Mouse (Mus musculus): Measurements from ENCODE around the gene Inafm2.

The Inafm2 gene

DNA sequence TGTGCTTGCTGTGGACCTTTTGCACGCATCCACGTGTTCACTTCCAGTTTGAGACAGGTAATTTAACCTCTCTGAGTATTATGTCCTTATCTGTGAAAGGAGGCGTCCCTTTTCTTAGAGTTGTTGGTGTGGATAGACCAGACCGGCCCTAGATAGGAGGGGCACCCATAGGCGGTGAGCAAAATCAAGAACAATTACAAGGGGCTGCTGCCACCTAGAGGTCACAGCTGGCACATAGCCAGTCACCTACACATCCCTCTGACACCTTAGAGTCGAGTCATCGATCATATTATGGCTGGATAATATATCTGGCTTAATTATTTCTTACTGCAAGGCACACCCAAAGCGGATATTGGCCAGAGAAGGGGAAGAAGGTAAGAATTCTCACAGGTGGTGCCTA is 14.3 kb downstream of the Inafm2 start:
- DNase-seq: peak; percentile 79 to 85

DNA sequence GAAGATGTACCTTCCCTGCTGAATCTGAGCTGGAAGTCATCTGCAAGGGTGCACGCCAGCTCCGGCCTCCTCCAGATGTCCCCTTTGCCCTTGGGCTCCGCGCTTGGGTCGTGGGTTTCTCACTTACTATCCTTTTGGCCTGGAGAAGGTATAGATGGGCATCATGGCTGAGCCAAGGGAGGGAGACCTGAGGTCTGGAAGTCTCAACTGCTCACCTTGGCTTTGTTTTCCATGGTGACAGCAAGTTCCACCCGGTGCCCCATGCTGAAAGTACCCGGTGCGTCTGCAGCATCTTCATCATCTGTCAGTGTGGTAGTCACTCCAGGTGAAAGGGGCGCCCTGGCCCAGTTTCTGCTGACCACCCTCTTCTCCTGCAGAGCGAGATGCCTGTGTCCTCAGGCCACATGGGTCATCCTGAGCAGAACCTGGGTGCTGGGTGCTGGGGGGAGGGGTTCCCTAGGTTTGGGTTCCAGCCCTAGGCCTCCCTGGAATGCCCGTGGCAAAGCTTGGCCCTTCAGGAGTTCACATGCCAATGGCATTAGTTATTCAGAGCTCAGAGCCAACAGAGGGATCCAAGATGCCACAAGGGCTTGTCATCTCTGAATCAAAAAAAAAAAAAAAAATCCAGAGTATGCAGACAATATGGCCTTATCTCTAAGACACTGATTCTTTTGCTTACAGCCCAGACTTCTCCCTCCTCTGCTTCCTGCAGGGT is 14.9 kb downstream of the Inafm2 start:
- no peak for DNase-seq

GRCm38 (mm10) chr2:118761358-118761757 is 15.8 kb downstream of the Inafm2 start:
- DNase-seq: no peak

- peak; percentile 58 to 69 for DNase-seq
Observed at GRCm38 (mm10) chr2:118761906-118762783, 16.6 kb downstream of the Inafm2 start, which contains the start of gene Ccdc9b. Gene Ccdc9b, minus strand, starts transcription at chr2:118762661.

DNA sequence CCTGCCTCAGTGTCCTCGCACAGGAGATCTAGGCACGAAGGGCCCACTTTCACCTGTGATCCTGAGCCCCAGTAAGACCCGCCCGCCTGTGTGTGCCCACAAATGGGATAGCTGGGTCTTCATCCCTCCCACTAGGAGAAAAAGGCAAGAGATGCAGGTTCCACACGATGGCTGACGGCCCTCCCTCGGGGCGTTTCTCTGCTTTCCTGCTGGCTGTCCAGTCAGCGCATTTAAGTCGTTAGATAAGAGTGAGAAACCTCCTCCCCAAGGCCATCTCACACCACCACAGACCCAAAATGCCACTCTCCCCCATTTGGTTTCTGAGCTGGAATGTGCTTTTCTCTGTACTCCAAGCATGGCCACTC is 17.2 kb downstream of the Inafm2 start:
- DNase-seq: no peak

DNA sequence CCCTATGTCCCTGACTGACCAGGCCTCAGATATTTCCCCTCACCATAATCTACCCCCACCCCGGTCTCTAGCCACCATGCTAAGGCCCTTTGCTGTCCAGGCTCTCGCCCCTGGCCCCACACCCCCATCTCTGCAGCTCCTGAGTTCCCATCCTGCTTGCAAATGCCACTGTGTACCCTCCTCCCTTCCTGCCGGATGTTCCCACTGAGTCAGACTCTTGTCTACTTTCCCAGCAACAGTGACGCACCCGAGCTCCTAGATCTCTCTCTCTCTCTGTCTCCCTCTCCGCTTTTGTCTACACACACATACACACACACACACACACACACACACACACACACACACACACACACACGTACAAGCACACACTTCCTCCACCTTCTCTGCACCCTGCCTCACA is 17.9 kb downstream of the Inafm2 start:
- DNase-seq: no peak

- peak in 1 of 2 experiments; percentile 34 for DNase-seq
Observed at GRCm38 (mm10) chr2:118764094-118764831, 18.7 kb downstream of the Inafm2 start.

GRCm38 (mm10) chr2:118764875-118765274 is 19.3 kb downstream of the Inafm2 start:
- no peak for DNase-seq

GRCm38 (mm10) chr2:118766041-118767033 is 20.8 kb downstream of the Inafm2 start:
- no peak for DNase-seq

- DNase-seq: no peak
Observed at GRCm38 (mm10) chr2:118772158-118772874, 26.8 kb downstream of the Inafm2 start, which contains the start of gene Phgr1. Gene Phgr1, plus strand, starts transcription at chr2:118772769.

GRCm38 (mm10) chr2:118774536-118774935 is 29.0 kb downstream of the Inafm2 start:
- DNase-seq: no peak

DNA sequence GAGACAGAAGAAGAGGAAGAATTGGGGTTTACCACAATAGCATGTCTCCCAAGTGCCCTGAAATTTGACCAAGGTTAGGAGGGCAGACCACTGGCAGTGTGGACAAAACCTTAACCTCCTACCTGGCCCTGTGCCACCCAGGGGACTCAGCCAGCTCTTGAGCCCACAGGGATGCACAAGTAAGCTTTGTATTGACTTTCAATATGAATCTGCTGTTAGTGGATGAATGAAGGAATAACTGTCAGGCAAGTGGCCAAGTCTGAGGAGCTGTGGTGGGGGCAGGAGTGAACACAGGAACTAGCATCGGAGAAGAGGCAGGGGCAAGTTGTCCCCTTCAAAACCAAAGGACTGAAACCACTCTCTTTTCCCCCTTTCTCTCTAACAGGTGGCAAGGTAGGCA is 29.8 kb downstream of the Inafm2 start:
- DNase-seq: no peak

DNA sequence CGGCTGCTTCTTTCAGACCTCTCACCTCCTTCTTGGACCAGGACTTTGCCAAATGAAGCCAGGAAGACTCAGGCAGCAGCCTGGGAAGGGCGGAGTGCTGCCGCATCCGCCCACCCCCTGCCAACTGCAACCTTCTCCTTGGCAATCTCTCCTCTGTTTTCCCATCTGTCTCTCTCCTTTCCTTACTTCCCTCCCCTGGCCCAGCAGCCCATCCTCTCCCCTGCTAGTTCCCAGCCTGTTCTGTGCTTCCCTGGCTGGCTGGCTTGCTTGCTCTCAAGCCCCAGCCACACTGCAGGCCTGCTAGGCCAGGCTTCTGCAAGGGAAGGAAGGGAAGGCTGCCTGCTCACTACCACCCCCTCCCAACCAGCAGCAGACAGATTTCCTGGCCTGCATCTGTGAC is 30.3 kb downstream of the Inafm2 start:
- no peak for DNase-seq

GRCm38 (mm10) chr2:118776295-118776694 is 30.7 kb downstream of the Inafm2 start:
- DNase-seq: no peak

- DNase-seq: no peak
Observed at GRCm38 (mm10) chr2:118778418-118778817, 32.9 kb downstream of the Inafm2 start.

GRCm38 (mm10) chr2:118779065-118779464 is 33.5 kb downstream of the Inafm2 start:
- no peak for DNase-seq

- DNase-seq: peak; percentile 80 to 84
Observed at GRCm38 (mm10) chr2:118779504-118780480, 34.2 kb downstream of the Inafm2 start, which contains the start of gene Disp2. Gene Disp2, plus strand, starts transcription at chr2:118779719.

DNA sequence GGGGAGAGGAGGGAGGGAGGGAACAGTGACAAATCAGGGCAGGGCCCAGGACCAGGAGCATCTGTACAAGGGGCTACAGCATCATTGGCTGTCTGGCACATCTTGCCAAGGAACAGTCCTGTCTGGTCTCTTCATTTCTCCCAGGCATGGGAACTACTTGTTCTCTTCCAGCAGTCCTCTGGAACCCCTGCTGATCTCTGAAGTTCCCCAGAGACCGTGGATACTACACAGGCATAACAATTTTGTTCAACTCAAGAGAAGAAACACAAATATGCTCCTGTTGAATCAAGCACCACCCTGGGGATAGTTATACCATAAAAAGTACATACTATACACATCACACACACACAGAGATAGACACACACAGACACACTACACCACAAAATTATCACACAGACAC is 35.6 kb downstream of the Inafm2 start:
- no peak for DNase-seq

DNA sequence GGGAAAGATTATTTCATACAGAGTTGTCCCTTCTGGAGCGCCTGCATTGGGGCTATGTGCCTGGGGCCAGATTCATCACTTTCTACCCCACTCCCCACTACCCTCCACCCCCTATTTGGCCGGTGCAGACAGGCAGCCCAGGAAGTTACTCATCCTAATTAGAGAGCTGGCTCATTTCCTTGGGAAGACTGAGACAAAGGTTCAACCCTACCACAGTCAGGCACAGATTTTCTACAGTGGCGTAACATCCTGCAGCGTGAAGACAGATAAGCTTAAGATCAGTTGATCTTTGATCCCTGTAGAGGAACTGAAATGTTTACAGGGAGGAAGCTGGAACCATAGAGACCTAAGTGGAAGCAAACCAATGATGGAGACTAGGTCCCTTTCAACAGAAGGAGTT is 36.7 kb downstream of the Inafm2 start:
- DNase-seq: no peak

GRCm38 (mm10) chr2:118783093-118783492 is 37.5 kb downstream of the Inafm2 start:
- DNase-seq: no peak
